Mouse (Mus musculus): ENCODE measurements around the gene Ano1. TPM values are rescaled to one million over a fixed set of nuclear protein-coding genes. Genes with fewer than 3 reads are reported as not detected.
A peak's percentile ranks its signal among the peaks of the same experiment; 100 is the strongest.

Gene Ano1
- polyA plus RNA-seq, 1 experiment from 2014 or later: 10.2 TPM

- ATAC-seq (replicated peaks; ENCODE audit: low FRiP score) (no peak), DNase-seq (ENCODE audit: low spot score) (no peak)
- no peak overlapping the region for H3K27ac ChIP-seq (ENCODE audit: low read depth, low read length)
- WGBS: 75% methylated on average over 9 of the region's 9 CpGs
- no peaks in the 10 kb centered on the region for H3K36me3 ChIP-seq (ENCODE audit: control insufficient read depth, insufficient read depth, low read length)
- H3K9ac ChIP-seq (ENCODE audit: low read depth, low read length): no peak overlapping the region
- H3K4me1 ChIP-seq (replicated peaks; ENCODE audit: control insufficient read depth, insufficient read depth, low read length): no peaks in the 10 kb centered on the region
- H3K27me3 ChIP-seq (replicated peaks; ENCODE audit: control insufficient read depth, insufficient read depth, low read length): no peaks in the 10 kb centered on the region
- H3K9me3 ChIP-seq (ENCODE audit: control insufficient read depth, low read length): 0 out of 2 replicates have a peak, but pooled peaks cover 3% of the 10 kb centered on the region
- no peak overlapping the region for H3K4me3 ChIP-seq (ENCODE audit: low read depth, low read length)
- H3K4me2 ChIP-seq: no peak overlapping the region
Observed at GRCm38 (mm10) chr7:144697870-144698269, 53.9 kb downstream of the Ano1 start.

- no peak overlapping the region for H3K4me2 ChIP-seq
- WGBS: 64% methylated on average over 7 of the region's 7 CpGs
- no peak overlapping the region for H3K4me3 ChIP-seq (ENCODE audit: low read depth, low read length)
- DNase-seq (ENCODE audit: low spot score) (no peak), ATAC-seq (replicated peaks; ENCODE audit: low FRiP score) (0 out of 2 replicates have a peak, but pooled peaks have one; percentile 26)
- H3K27me3 ChIP-seq (replicated peaks; ENCODE audit: control insufficient read depth, insufficient read depth, low read length): no peaks in the 10 kb centered on the region
- no peak overlapping the region for H3K9ac ChIP-seq (ENCODE audit: low read depth, low read length)
- H3K9me3 ChIP-seq (ENCODE audit: control insufficient read depth, low read length): 0 out of 2 replicates have a peak, but pooled peaks cover 3% of the 10 kb centered on the region
- H3K27ac ChIP-seq (ENCODE audit: low read depth, low read length): no peak overlapping the region
- no peaks in the 10 kb centered on the region for H3K4me1 ChIP-seq (replicated peaks; ENCODE audit: control insufficient read depth, insufficient read depth, low read length)
- no peaks in the 10 kb centered on the region for H3K36me3 ChIP-seq (ENCODE audit: control insufficient read depth, insufficient read depth, low read length)
Observed at GRCm38 (mm10) chr7:144696764-144697704, 54.7 kb downstream of the Ano1 start.

GRCm38 (mm10) chr7:144689855-144690254 is 61.9 kb downstream of the Ano1 start:
- WGBS: 22% methylated on average over 2 of the region's 2 CpGs
- Histone ChIP-seq H3K27ac (ENCODE audit: low read depth, low read length) (no peak overlapping the region; the same call in 1 of the 2 replicates), H3K36me3 (ENCODE audit: control insufficient read depth, insufficient read depth, low read length) (no peaks in the 10 kb centered on the region), H3K9me3 (ENCODE audit: control insufficient read depth, low read length) (no peaks in the 10 kb centered on the region), H3K4me3 (ENCODE audit: low read depth, low read length) (no peak overlapping the region), H3K9ac (ENCODE audit: low read depth, low read length) (no peak overlapping the region), H3K4me1 (replicated peaks; ENCODE audit: control insufficient read depth, insufficient read depth, low read length) (0 out of 2 replicates have a peak, but pooled peaks cover 5% of the 10 kb centered on the region), H3K4me2 (no peak overlapping the region), H3K27me3 (replicated peaks; ENCODE audit: control insufficient read depth, insufficient read depth, low read length) (no peaks in the 10 kb centered on the region)
- ATAC-seq (replicated peaks; ENCODE audit: low FRiP score) (no peak), DNase-seq (ENCODE audit: low spot score) (no peak)

- 0 out of 2 replicates have a peak, but pooled peaks cover 5% of the 10 kb centered on the region for H3K4me1 ChIP-seq (replicated peaks; ENCODE audit: control insufficient read depth, insufficient read depth, low read length)
- 56% methylated on average over 7 of the region's 7 CpGs for WGBS
- H3K9ac ChIP-seq (ENCODE audit: low read depth, low read length): no peak overlapping the region
- H3K9me3 ChIP-seq (ENCODE audit: control insufficient read depth, low read length): no peaks in the 10 kb centered on the region
- no peak for DNase-seq (ENCODE audit: low spot score)
- H3K4me2 ChIP-seq: no peak overlapping the region
- H3K36me3 ChIP-seq (ENCODE audit: control insufficient read depth, insufficient read depth, low read length): no peaks in the 10 kb centered on the region
- ATAC-seq (replicated peaks; ENCODE audit: low FRiP score): no peak
- H3K27ac ChIP-seq (ENCODE audit: low read depth, low read length): no peak overlapping the region
- H3K27me3 ChIP-seq (replicated peaks; ENCODE audit: control insufficient read depth, insufficient read depth, low read length): no peaks in the 10 kb centered on the region
- no peak overlapping the region for H3K4me3 ChIP-seq (ENCODE audit: low read depth, low read length)
Observed at GRCm38 (mm10) chr7:144689136-144689535, 62.6 kb downstream of the Ano1 start.

- Histone ChIP-seq H3K9ac (ENCODE audit: low read depth, low read length) (no peak overlapping the region), H3K4me2 (no peak overlapping the region), H3K27me3 (replicated peaks; ENCODE audit: control insufficient read depth, insufficient read depth, low read length) (no peaks in the 10 kb centered on the region), H3K4me1 (replicated peaks; ENCODE audit: control insufficient read depth, insufficient read depth, low read length) (0 out of 2 replicates have a peak, but pooled peaks cover 5% of the 10 kb centered on the region), H3K36me3 (ENCODE audit: control insufficient read depth, insufficient read depth, low read length) (no peaks in the 10 kb centered on the region), H3K4me3 (ENCODE audit: low read depth, low read length) (no peak overlapping the region), H3K9me3 (ENCODE audit: control insufficient read depth, low read length) (no peaks in the 10 kb centered on the region), H3K27ac (ENCODE audit: low read depth, low read length) (no peak overlapping the region)
- DNase-seq (ENCODE audit: low spot score) (no peak), ATAC-seq (replicated peaks; ENCODE audit: low FRiP score) (no peak)
- WGBS: 86% methylated on average over 2 of the region's 2 CpGs
Observed at GRCm38 (mm10) chr7:144687663-144688381, 64.0 kb downstream of the Ano1 start.

GRCm38 (mm10) chr7:144684947-144685346 is 66.8 kb downstream of the Ano1 start:
- Histone ChIP-seq H3K27ac (ENCODE audit: low read depth, low read length) (no peak overlapping the region), H3K4me3 (ENCODE audit: low read depth, low read length) (no peak overlapping the region), H3K9me3 (ENCODE audit: control insufficient read depth, low read length) (no peaks in the 10 kb centered on the region), H3K4me2 (no peak overlapping the region), H3K9ac (ENCODE audit: low read depth, low read length) (no peak overlapping the region), H3K36me3 (ENCODE audit: control insufficient read depth, insufficient read depth, low read length) (no peaks in the 10 kb centered on the region), H3K4me1 (replicated peaks; ENCODE audit: control insufficient read depth, insufficient read depth, low read length) (0 out of 2 replicates have a peak, but pooled peaks cover 3% of the 10 kb centered on the region), H3K27me3 (replicated peaks; ENCODE audit: control insufficient read depth, insufficient read depth, low read length) (peaks cover 8% of the 10 kb centered on the region)
- DNase-seq (ENCODE audit: low spot score) (no peak), ATAC-seq (replicated peaks; ENCODE audit: low FRiP score) (no peak)
- 48% methylated on average over 4 of the region's 4 CpGs for WGBS

DNA sequence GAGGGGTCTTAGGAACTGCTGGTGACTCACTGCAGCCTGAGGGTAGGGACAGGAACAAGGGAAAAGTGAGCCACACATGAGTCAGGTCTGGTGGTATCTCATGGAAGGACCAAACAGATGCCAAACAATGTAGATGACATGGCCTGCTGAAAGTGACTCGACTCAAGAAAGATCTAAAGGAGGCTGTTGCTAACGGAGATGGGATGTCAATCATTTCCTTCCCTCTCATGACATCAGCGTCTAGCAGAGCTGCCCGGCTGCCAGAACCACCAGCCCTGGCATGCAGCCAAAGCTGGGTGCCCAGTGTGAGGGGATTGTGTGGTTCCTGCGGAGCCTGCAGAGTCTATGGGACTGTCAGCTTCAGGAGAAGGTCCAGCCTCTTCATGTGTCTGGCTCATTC is 67.3 kb downstream of the Ano1 start:
- Histone ChIP-seq H3K9me3 (ENCODE audit: control insufficient read depth, low read length) (no peaks in the 10 kb centered on the region), H3K9ac (ENCODE audit: low read depth, low read length) (no peak overlapping the region), H3K4me1 (replicated peaks; ENCODE audit: control insufficient read depth, insufficient read depth, low read length) (no peaks in the 10 kb centered on the region), H3K36me3 (ENCODE audit: control insufficient read depth, insufficient read depth, low read length) (no peaks in the 10 kb centered on the region), H3K27me3 (replicated peaks; ENCODE audit: control insufficient read depth, insufficient read depth, low read length) (peaks cover 12% of the 10 kb centered on the region), H3K4me2 (no peak overlapping the region), H3K4me3 (ENCODE audit: low read depth, low read length) (no peak overlapping the region), H3K27ac (ENCODE audit: low read depth, low read length) (no peak overlapping the region)
- no peak for ATAC-seq (replicated peaks; ENCODE audit: low FRiP score)
- WGBS: 48% methylated on average over 5 of the region's 5 CpGs
- DNase-seq (ENCODE audit: low spot score): no peak

GRCm38 (mm10) chr7:144680096-144680495 is 71.7 kb downstream of the Ano1 start:
- no peaks in the 10 kb centered on the region for H3K36me3 ChIP-seq (ENCODE audit: control insufficient read depth, insufficient read depth, low read length)
- H3K9ac ChIP-seq (ENCODE audit: low read depth, low read length): no peak overlapping the region
- peaks cover 41% of the 10 kb centered on the region for H3K27me3 ChIP-seq (replicated peaks; ENCODE audit: control insufficient read depth, insufficient read depth, low read length)
- no peaks in the 10 kb centered on the region for H3K9me3 ChIP-seq (ENCODE audit: control insufficient read depth, low read length)
- DNase-seq (ENCODE audit: low spot score) (no peak), ATAC-seq (replicated peaks; ENCODE audit: low FRiP score) (no peak)
- H3K27ac ChIP-seq (ENCODE audit: low read depth, low read length): no peak overlapping the region
- H3K4me2 ChIP-seq: no peak overlapping the region
- H3K4me3 ChIP-seq (ENCODE audit: low read depth, low read length): no peak overlapping the region
- no peaks in the 10 kb centered on the region; the same call in 1 of the 2 replicates for H3K4me1 ChIP-seq (replicated peaks; ENCODE audit: control insufficient read depth, insufficient read depth, low read length)
- WGBS: 84% methylated on average over 5 of the region's 5 CpGs
